Mouse (Mus musculus) olfactory bulb, adult 2 months (tissue): Measurements from ENCODE around the gene Ecm2. TPM values are rescaled to one million over a fixed set of nuclear protein-coding genes. Genes with fewer than 3 reads are reported as not detected.

ENCODE experiments used
- H3K27ac ChIP-seq: fragments of 200-500 bp; 2 replicates; pipeline ENCODE4 v1.5.1; 2012; ENCODE audit warnings: low read depth, low read length; ENCODE audit not compliant: insufficient read depth
- H3K4me1 ChIP-seq: fragments of 200-500 bp; 2 replicates; pipeline ENCODE4 v1.6.1; 2012; ENCODE audit warnings: low read length; ENCODE audit not compliant: control insufficient read depth, insufficient read depth
- H3K4me3 ChIP-seq: fragments of 200-500 bp; 2 replicates; pipeline ENCODE4 v1.5.1; 2012; ENCODE audit warnings: mild to moderate bottlenecking, low read depth, low read length, moderate library complexity; ENCODE audit not compliant: insufficient read depth
- CTCF ChIP-seq: fragments of 200-500 bp; IDR thresholded peaks from 2 replicates; pipeline ENCODE4 v1.5.1; 2012; ENCODE audit warnings: low read depth, mild to moderate bottlenecking, low read length, moderate library complexity; ENCODE audit not compliant: insufficient read depth
- POLR2A ChIP-seq: fragments of 200-500 bp; IDR thresholded peaks from 2 replicates; pipeline ENCODE4 v1.6.1; 2012; ENCODE audit warnings: mild to moderate bottlenecking, low read depth, low read length, moderate library complexity; ENCODE audit not compliant: insufficient read depth
- WGBS: fragments of 180-500 bp; shearing (Covaris S2); methylation state at CpG from one replicate; pipeline ENCODE4 v1.1.7; 2018; 5-methylcytosine and 5-hydroxymethylcytosine counted together
- polyA plus RNA-seq: library from polyadenylated mRNA; stranded (reverse); fragments of >200 nt; gene quantifications from 2 replicates; pipeline ENCODE4 v1.2.4, GENCODE M21; 2012; ENCODE audit warnings: low replicate concordance; ENCODE audit not compliant: missing spikeins, insufficient read depth, insufficient read length

Gene Ecm2
- polyA plus RNA-seq, 1 experiment: not detected

DNA sequence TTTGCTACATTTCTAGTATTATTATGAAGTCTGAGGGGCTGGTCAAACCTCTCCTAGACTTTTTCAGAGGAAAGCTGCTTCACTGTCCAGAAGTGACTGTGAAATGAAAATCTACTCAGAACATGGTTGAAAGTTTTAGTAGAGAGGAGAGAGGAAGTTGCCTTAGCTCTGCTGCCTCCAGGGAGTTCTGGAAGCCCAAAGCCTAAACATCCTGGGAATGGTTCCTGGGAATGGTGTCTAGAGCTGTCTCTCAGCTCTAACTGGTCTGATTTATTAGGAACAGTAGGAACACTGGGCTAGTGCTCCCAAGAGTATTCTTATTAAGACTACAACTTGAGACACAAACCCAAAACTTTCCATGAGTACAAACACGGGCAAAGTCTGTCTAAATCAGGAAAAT is 41.9 kb downstream of the Ecm2 start:
- 86% methylated on average over 1 of the region's 1 CpGs for WGBS
- H3K4me1 ChIP-seq: no peaks in the 10 kb centered on the region
- H3K4me3 ChIP-seq: no peak overlapping the region
- no peak overlapping the region for H3K27ac ChIP-seq
- no peak for TF ChIP-seq CTCF
- no peak for TF ChIP-seq POLR2A

- 71% methylated on average over 1 of the region's 1 CpGs for WGBS
- TF ChIP-seq POLR2A: no peak
- no peak for TF ChIP-seq CTCF
- H3K4me3 ChIP-seq: no peak overlapping the region
- no peak overlapping the region for H3K27ac ChIP-seq
- no peaks in the 10 kb centered on the region for H3K4me1 ChIP-seq
These were observed 43.0 kb downstream of the Ecm2 start for GRCm38 (mm10) chr13:49547563-49548150.

DNA sequence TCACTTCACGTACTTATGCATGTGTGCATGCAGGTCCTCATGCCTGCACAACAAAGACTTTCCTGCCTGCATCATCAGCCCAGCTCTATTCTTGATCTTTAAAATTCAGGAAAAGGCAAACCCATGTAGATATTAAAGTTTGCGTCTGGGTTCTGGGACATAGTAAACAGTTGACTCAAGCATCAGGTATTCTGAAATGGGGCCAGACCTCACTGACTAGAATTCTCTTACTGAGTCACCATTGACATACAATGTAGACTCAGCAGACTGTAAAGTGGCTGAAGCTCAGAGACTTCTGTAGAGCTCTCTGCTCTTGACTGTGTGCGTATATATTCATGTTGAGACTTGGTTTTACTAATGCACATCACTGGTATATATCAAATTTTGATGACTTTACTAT is 45.0 kb downstream of the Ecm2 start:
- no peak overlapping the region for H3K4me3 ChIP-seq
- WGBS: 97% methylated on average over 3 of the region's 3 CpGs
- no peak overlapping the region for H3K27ac ChIP-seq
- TF ChIP-seq POLR2A (no peak), CTCF (no peak)
- H3K4me1 ChIP-seq: no peaks in the 10 kb centered on the region

DNA sequence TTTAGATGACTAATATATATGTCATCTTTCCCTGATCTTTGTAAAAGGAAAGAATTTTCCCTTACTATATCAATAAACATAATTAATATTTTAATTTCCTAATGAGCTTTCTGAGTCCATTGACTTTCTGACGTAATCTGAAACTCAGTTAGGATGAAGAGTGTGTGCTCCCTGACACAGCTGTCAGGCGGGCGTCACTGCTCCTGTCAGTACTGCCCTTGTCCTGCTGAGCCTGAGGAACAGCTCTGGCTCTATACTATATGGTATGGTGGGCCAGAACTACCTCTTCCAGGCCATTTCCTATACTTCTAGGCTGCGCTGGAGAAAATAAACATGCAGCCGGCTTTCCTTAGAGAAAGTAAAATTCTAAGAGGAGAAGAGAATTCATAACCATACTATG is 49.9 kb downstream of the Ecm2 start:
- H3K27ac ChIP-seq: no peak overlapping the region
- no peaks in the 10 kb centered on the region for H3K4me1 ChIP-seq
- TF ChIP-seq POLR2A: no peak
- TF ChIP-seq CTCF: no peak
- 91% methylated on average over 5 of the region's 5 CpGs for WGBS
- H3K4me3 ChIP-seq: no peak overlapping the region

GRCm38 (mm10) chr13:49556203-49556602 is 51.6 kb downstream of the Ecm2 start:
- H3K27ac ChIP-seq: no peak overlapping the region
- TF ChIP-seq POLR2A: no peak
- TF ChIP-seq CTCF: no peak
- no peak overlapping the region for H3K4me3 ChIP-seq
- no peaks in the 10 kb centered on the region for H3K4me1 ChIP-seq
- WGBS: 73% methylated on average over 1 of the region's 1 CpGs

- WGBS: 56% methylated on average over 1 of the region's 1 CpGs
These were observed 52.3 kb downstream of the Ecm2 start for GRCm38 (mm10) chr13:49556924-49557323.

DNA sequence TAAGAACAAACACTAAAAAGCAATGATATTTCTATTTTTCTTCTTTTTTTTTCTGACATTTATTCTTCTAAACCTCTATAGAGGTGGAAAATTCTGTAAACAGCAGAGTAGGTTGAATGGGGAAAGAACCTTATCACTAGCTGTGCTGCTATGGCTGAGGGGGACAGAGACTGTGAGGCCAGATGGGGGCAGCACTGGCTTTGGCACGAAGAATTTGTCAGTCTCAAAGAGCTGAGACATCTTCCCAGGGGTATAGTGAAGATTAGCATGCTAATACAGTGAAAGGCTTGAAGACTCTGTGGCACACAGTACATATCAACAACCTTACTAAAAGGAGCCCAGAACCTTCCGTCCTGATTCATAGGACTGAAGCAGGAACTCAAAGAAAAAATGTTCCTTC is 54.6 kb downstream of the Ecm2 start:
- Histone ChIP-seq H3K27ac (no peak overlapping the region), H3K4me1 (no peaks in the 10 kb centered on the region), H3K4me3 (no peak overlapping the region)
- no peak for TF ChIP-seq CTCF
- WGBS: 47% methylated on average over 2 of the region's 2 CpGs

More at GRCm38 (mm10) chr13:49556924-49557323, 52.3 kb downstream of the Ecm2 start:
- no peak overlapping the region for H3K4me3 ChIP-seq
- no peak for TF ChIP-seq POLR2A
- no peak for TF ChIP-seq CTCF
- H3K27ac ChIP-seq: no peak overlapping the region
- H3K4me1 ChIP-seq: no peaks in the 10 kb centered on the region

DNA sequence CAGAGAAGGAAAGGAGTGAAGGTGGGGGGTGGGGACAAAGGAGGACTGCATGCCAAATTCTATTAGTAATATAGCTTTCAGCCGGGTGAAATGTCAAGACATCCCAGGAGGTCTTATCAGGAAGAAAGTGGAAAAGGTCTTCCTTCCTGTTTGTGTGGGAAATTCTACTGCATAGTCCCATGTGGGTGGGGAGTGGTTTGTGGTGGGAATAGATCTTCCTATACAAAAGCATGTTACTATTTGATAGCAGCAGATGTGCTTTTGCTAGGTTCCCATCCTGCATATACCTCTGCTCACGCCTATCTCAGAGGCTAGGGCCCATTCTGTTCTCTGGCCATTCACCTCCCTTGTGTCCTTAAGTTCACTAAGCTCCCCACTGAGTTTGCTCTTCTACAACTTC is 56.3 kb downstream of the Ecm2 start:
- no peak overlapping the region for H3K27ac ChIP-seq
- H3K4me1 ChIP-seq: no peaks in the 10 kb centered on the region
- 74% methylated on average over 2 of the region's 2 CpGs for WGBS
- H3K4me3 ChIP-seq: no peak overlapping the region
- TF ChIP-seq POLR2A: no peak
- TF ChIP-seq CTCF: no peak

- Histone ChIP-seq H3K4me3 (no peak overlapping the region), H3K4me1 (no peaks in the 10 kb centered on the region), H3K27ac (no peak overlapping the region)
- WGBS: 96% methylated on average over 1 of the region's 1 CpGs
- TF ChIP-seq POLR2A: no peak
- TF ChIP-seq CTCF: no peak
These were observed 59.7 kb downstream of the Ecm2 start for GRCm38 (mm10) chr13:49564347-49564746.

- Histone ChIP-seq H3K27ac (no peak overlapping the region), H3K4me3 (no peak overlapping the region), H3K4me1 (no peaks in the 10 kb centered on the region)
- 75% methylated on average over 3 of the region's 3 CpGs for WGBS
- TF ChIP-seq CTCF (no peak), POLR2A (no peak)
These were observed 65.8 kb downstream of the Ecm2 start for GRCm38 (mm10) chr13:49570371-49570770.
